Mouse (Mus musculus) hindbrain, embryonic 15.5 days (tissue): ENCODE data around the gene Ggnbp2. TPM values are rescaled to one million over a fixed set of nuclear protein-coding genes. Genes with fewer than 3 reads are reported as not detected.

ENCODE experiments used
- ATAC-seq: fragments of 200-750 bp; cut with Nextera tagmentation; 2 replicates; pipeline ENCODE4 v1.8.0; 2017; ENCODE audit warnings: low read depth, moderate number of reproducible peaks, moderate TSS enrichment; ENCODE audit not compliant: low FRiP score
- H3K27ac ChIP-seq: fragments of 300-500 bp; sonication (generic); replicated peaks from 2 replicates; pipeline ENCODE4 v1.5.1; 2015; ENCODE audit warnings: mild to moderate bottlenecking, inconsistent platforms
- H3K27me3 ChIP-seq: fragments of 300-500 bp; sonication (generic); 2 replicates; pipeline ENCODE4 v1.6.1; 2015; ENCODE audit warnings: control low read depth, inconsistent platforms
- H3K36me3 ChIP-seq: fragments of 300-500 bp; sonication (generic); 2 replicates; pipeline ENCODE4 v1.6.1; 2015; ENCODE audit warnings: control low read depth, inconsistent platforms
- H3K4me1 ChIP-seq: fragments of 300-500 bp; sonication (generic); replicated peaks from 2 replicates; pipeline ENCODE4 v1.6.1; 2015; ENCODE audit warnings: control low read depth, inconsistent platforms
- H3K4me2 ChIP-seq: fragments of 300-500 bp; sonication (generic); 2 replicates; pipeline ENCODE4 v1.6.1; 2015; ENCODE audit warnings: moderate library complexity, mild to moderate bottlenecking, inconsistent platforms
- H3K4me3 ChIP-seq: fragments of 300-500 bp; sonication (generic); 2 replicates; pipeline ENCODE4 v1.5.1; 2015; ENCODE audit warnings: mild to moderate bottlenecking, inconsistent platforms
- H3K9ac ChIP-seq: fragments of 300-500 bp; sonication (generic); 2 replicates; pipeline ENCODE4 v1.6.1; 2015; ENCODE audit warnings: inconsistent platforms
- H3K9me3 ChIP-seq: fragments of 300-500 bp; sonication (generic); 2 replicates; pipeline ENCODE4 v1.6.1; 2016; ENCODE audit warnings: control low read depth, inconsistent platforms
- WGBS: fragments of 180-500 bp; shearing (Covaris S2); methylation state at CpG from one replicate; pipeline ENCODE4 v1.1.7; 2015; 5-methylcytosine and 5-hydroxymethylcytosine counted together
- polyA plus RNA-seq: library from polyadenylated mRNA; unstranded; fragments of >200 nt; fragmentation: Nextera tagmentation; extraction: Ambion mirVana; gene quantifications from 2 replicates; pipeline ENCODE4 v1.2.1, GENCODE M21; 2015

Gene Ggnbp2
- polyA plus RNA-seq, 1 experiment from 2014 or later = 72.9 TPM

GRCm38 (mm10) chr11:84873042-84873833, 2.6 kb upstream of the Ggnbp2 start:
- Histone ChIP-seq H3K36me3 (no peaks in the 10 kb centered on the region), H3K4me3 (no peak overlapping the region)
- 61% methylated on average over 1 of the region's 1 CpGs for WGBS

DNA sequence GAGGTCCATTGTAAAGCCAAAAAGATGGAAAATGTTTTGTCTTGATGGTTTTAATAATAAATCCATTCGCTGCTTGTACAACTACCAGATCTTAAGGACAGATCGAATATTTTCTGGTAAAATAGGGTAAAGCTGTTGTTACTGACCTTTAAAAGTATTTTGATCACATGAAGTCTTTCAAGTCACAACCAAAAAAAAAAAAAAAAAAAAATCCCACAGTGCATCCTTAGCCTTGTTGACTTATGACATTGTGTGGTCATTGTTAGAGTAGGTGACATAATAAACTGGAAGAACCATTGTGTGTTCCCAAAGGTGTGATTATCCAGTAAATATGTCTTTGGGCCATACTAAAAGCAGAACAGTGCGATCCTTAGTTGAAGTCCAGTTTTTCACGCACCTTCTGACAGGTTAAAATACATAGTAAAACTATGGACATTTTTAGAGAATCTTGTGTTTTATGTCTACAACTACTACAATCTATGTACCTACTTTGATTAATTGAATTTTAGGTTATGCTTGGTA, 992 bp upstream of the Ggnbp2 start:
- 78% methylated on average over 4 of the region's 4 CpGs for WGBS
- peak overlapping the region; percentile 100 for H3K27ac ChIP-seq
- H3K4me2 ChIP-seq = peak overlapping the region; percentile 66
- ATAC-seq = no peak
- H3K9ac ChIP-seq = peak overlapping the region; percentile 95
- H3K4me3 ChIP-seq = peak overlapping the region; percentile 88
- H3K36me3 ChIP-seq = no peaks in the 10 kb centered on the region
- H3K27me3 ChIP-seq = no peaks in the 10 kb centered on the region
- peaks cover 25% of the 10 kb centered on the region for H3K4me1 ChIP-seq
- H3K9me3 ChIP-seq = no peaks in the 10 kb centered on the region

More at GRCm38 (mm10) chr11:84873042-84873833, 2.6 kb upstream of the Ggnbp2 start:
- H3K27ac ChIP-seq = no peak overlapping the region
- no peaks in the 10 kb centered on the region for H3K27me3 ChIP-seq
- H3K4me2 ChIP-seq = no peak overlapping the region
- H3K9me3 ChIP-seq = no peaks in the 10 kb centered on the region
- no peak for ATAC-seq
- H3K9ac ChIP-seq = no peak overlapping the region
- peaks cover 15% of the 10 kb centered on the region for H3K4me1 ChIP-seq

DNA sequence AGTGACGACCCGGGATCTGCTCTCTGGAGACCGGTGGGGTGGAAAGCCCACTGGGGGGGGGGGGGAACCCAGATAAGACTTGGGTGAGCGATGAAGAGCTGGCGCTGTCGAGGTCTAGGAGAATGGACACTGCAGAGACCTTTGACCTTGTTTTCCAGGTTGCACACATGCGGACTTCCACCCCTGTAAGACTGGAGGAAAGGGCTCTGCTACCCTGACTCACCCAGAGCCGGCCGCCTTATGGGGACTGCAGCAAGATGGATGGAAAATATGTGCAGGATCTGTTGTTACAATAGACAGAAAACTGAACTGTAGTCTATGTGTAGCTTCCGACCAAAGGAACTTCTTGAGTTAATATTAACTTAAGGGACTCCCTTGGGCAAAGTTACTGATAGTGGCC, 429 bp upstream of the Ggnbp2 start:
- peak overlapping the region; percentile 95 for H3K9ac ChIP-seq
- no peaks in the 10 kb centered on the region for H3K27me3 ChIP-seq
- H3K9me3 ChIP-seq = no peaks in the 10 kb centered on the region
- under 1% methylated on average over 10 of the region's 10 CpGs for WGBS
- peak overlapping the region; percentile 88 for H3K4me3 ChIP-seq
- peak overlapping the region; percentile 100 for H3K27ac ChIP-seq
- H3K4me1 ChIP-seq = peaks cover 28% of the 10 kb centered on the region
- peak overlapping the region; percentile 66 for H3K4me2 ChIP-seq
- ATAC-seq = peak; percentile 43; the same call in 1 of the 2 replicates
- H3K36me3 ChIP-seq = no peaks in the 10 kb centered on the region

- no peaks in the 10 kb centered on the region for H3K36me3 ChIP-seq
- H3K27me3 ChIP-seq = no peaks in the 10 kb centered on the region
- H3K9ac ChIP-seq = peak overlapping the region; percentile 85
- peak overlapping the region; percentile 88 for H3K4me3 ChIP-seq
- WGBS = 0% methylated on average over 59 of the region's 61 CpGs
- no peaks in the 10 kb centered on the region for H3K9me3 ChIP-seq
- ATAC-seq = peak; percentile 84
- H3K4me1 ChIP-seq = peaks cover 34% of the 10 kb centered on the region
- peak overlapping the region; percentile 100 for H3K27ac ChIP-seq
- peak overlapping the region; percentile 83 for H3K4me2 ChIP-seq
These were observed 932 bp downstream of the Ggnbp2 start for GRCm38 (mm10) chr11:84869537-84870232.

- no peaks in the 10 kb centered on the region for H3K36me3 ChIP-seq
- H3K27me3 ChIP-seq = no peaks in the 10 kb centered on the region
- H3K4me3 ChIP-seq = peak overlapping the region; percentile 88
- H3K4me1 ChIP-seq = peaks cover 34% of the 10 kb centered on the region
- H3K4me2 ChIP-seq = peak overlapping the region; percentile 83
- H3K9ac ChIP-seq = peak overlapping the region; percentile 85
- H3K27ac ChIP-seq = peak overlapping the region; percentile 100
- H3K9me3 ChIP-seq = no peaks in the 10 kb centered on the region
- ATAC-seq = no peak
- 16% methylated on average over 7 of the region's 7 CpGs for WGBS
These were observed 1.8 kb downstream of the Ggnbp2 start for GRCm38 (mm10) chr11:84868786-84869259.

DNA sequence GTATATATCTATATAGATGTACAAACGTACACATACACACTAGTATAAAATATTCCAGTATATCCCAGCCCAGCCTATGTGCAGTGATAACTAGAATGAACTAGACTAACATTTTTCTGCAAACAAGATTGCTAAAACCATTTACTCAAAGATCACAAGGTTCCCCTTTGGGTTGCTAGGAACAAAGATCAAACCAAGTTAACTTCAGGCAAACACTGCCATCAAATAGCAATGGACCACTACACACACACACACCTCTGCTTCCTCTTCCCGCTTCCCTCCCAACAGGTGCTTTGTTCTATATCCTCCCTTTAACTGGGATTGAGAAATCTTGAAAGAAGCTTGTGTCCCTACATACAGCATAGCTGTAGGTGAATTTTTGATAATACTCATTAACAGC, 3.0 kb downstream of the Ggnbp2 start:
- Histone ChIP-seq H3K9me3 (no peaks in the 10 kb centered on the region), H3K4me3 (no peak overlapping the region), H3K9ac (no peak overlapping the region), H3K27ac (no peak overlapping the region), H3K36me3 (no peaks in the 10 kb centered on the region), H3K4me2 (peak overlapping the region; percentile 28; the same call in 1 of the 2 replicates), H3K4me1 (peaks cover 34% of the 10 kb centered on the region), H3K27me3 (no peaks in the 10 kb centered on the region)
- WGBS = 93% methylated on average over 2 of the region's 2 CpGs
- no peak for ATAC-seq

GRCm38 (mm10) chr11:84865268-84865667, 5.3 kb downstream of the Ggnbp2 start:
- H3K4me3 ChIP-seq = no peak overlapping the region
- no peak for ATAC-seq
- WGBS = 83% methylated on average over 2 of the region's 2 CpGs

DNA sequence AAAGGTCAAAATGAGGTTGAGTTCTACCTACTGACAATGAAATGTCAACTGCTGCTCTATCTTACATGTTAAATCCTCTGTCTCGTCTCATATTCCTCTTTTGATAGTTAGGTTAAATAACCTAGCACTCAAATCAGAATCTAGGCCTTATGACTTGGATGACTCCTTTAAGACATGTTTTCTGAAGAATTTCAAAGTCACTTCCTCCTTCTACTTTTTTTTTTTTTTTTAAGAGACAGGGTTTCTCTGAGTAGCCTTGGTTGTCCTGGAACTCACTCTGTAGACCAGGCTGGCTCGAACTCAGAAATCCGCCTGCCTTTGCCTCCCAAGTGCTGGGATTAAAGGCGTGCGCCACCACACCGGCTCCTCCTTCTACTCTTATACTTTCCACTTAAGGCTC, 15.3 kb downstream of the Ggnbp2 start:
- Histone ChIP-seq H3K4me3 (no peak overlapping the region), H3K9me3 (no peaks in the 10 kb centered on the region), H3K27me3 (no peaks in the 10 kb centered on the region), H3K4me1 (no peaks in the 10 kb centered on the region), H3K27ac (no peak overlapping the region), H3K4me2 (no peak overlapping the region), H3K9ac (no peak overlapping the region), H3K36me3 (peaks cover 63% of the 10 kb centered on the region)
- WGBS = 95% methylated on average over 6 of the region's 6 CpGs
- ATAC-seq = no peak

More at GRCm38 (mm10) chr11:84865268-84865667, 5.3 kb downstream of the Ggnbp2 start:
- no peak overlapping the region for H3K9ac ChIP-seq
- H3K4me2 ChIP-seq = no peak overlapping the region
- H3K9me3 ChIP-seq = no peaks in the 10 kb centered on the region
- H3K4me1 ChIP-seq = peaks cover 28% of the 10 kb centered on the region
- peaks cover 5% of the 10 kb centered on the region for H3K36me3 ChIP-seq
- no peaks in the 10 kb centered on the region for H3K27me3 ChIP-seq
- no peak overlapping the region for H3K27ac ChIP-seq

DNA sequence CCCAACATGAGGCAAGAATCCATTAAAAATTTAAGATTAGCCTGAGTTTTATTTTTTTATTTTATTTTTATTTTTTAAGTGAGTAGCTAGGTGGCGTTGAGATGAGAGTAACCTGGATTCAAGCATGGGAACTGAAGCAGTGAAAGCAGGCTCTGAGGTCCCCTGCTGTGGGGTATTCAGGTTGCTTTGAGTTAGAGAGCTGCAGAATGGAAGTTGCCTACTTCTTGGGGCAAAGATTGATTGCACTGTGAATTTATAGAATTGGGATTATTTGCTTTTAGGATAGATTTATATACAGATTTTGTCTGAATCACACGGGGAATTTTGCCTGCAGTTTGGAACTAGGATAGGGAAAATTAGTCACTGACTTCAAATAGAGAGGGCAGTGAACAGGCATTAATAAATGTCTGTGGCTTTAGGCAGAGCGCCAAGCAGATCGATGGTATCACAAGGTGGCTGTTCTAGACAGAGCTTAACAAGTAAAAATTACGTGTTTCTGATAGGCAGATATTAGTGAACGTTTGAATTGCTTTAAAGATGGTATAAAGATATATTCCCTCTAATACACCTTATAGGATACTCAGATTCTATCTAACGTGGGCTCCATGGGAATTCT, 23.0 kb downstream of the Ggnbp2 start:
- no peaks in the 10 kb centered on the region for H3K9me3 ChIP-seq
- no peak overlapping the region for H3K4me2 ChIP-seq
- no peaks in the 10 kb centered on the region for H3K4me1 ChIP-seq
- 79% methylated on average over 7 of the region's 7 CpGs for WGBS
- no peak for ATAC-seq
- H3K36me3 ChIP-seq = peaks cover 57% of the 10 kb centered on the region
- H3K27me3 ChIP-seq = no peaks in the 10 kb centered on the region
- H3K4me3 ChIP-seq = no peak overlapping the region
- H3K27ac ChIP-seq = no peak overlapping the region
- no peak overlapping the region for H3K9ac ChIP-seq

DNA sequence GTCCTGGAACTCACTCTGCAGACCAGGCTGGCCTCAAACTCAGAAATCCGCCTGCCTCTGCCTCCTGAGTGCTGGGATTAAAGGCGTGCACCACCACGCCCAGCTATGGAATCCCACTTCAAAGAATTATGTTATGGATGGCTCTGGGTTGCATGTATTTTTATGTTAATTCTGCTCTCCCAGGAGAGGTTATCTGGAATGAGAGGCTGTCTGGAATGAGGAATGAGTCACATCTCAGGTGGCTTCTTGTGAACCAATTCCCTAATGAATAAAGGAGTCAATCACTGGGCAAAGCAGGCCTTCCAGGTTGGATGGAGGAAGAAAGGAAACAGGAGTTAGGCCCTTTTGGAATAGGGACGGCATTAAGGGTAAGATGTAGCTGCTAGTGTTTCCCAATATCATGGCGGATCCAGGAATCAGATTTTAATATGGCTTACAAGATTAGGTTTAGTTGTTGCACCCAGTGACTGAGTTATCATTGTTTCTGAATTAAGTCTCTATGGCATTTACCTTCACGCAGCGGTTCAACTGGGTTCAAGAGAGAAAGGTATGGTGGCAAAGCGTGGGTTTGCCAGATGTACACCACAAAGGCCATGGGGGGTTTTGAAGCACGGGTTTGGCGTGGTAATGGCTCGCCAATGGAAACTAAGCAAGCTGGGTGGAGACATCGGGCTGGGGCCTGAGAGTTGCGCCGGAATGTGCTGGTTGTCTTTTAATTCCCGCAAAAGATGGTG, 23.7 kb downstream of the Ggnbp2 start:
- peaks cover 52% of the 10 kb centered on the region for H3K36me3 ChIP-seq
- no peak overlapping the region for H3K9ac ChIP-seq
- WGBS = 96% methylated on average over 15 of the region's 15 CpGs
- no peak overlapping the region for H3K4me2 ChIP-seq
- no peaks in the 10 kb centered on the region for H3K4me1 ChIP-seq
- H3K4me3 ChIP-seq = no peak overlapping the region
- H3K9me3 ChIP-seq = no peaks in the 10 kb centered on the region
- no peak overlapping the region for H3K27ac ChIP-seq
- no peak for ATAC-seq
- H3K27me3 ChIP-seq = no peaks in the 10 kb centered on the region

DNA sequence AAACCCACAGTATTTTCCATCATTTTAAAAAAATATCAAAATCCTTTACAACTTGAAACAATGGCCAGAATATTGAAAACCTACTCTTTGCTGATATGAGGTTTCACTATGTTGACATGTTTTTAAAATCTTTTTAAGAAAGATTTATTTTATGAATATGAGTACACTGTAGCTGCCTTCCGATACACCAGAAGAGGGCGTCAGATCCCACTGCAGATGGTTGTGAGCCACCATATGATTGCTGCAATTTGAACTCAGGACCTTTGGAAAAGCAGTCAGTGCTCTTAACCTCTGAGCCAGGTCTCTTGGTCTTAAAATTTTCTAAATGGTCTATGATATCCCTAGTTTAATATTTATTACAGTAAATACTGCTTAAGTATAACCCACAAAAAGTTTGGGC, 31.3 kb downstream of the Ggnbp2 start:
- Histone ChIP-seq H3K27me3 (no peaks in the 10 kb centered on the region), H3K4me3 (no peak overlapping the region), H3K9ac (no peak overlapping the region), H3K27ac (no peak overlapping the region), H3K9me3 (no peaks in the 10 kb centered on the region), H3K4me1 (no peaks in the 10 kb centered on the region), H3K36me3 (peaks cover 62% of the 10 kb centered on the region), H3K4me2 (no peak overlapping the region)
- ATAC-seq = no peak
- WGBS = 99% methylated on average over 2 of the region's 2 CpGs
